Mouse (Mus musculus): ENCODE measurements around the gene Col5a3.

GRCm38 (mm10) chr9:20748540-20748939 is 66.3 kb downstream of the Col5a3 start:
- no peak for TF ChIP-seq POLR2A (IDR thresholded peaks at IDR 0.05; ENCODE audit: insufficient read length, low read depth)
- no peak for TF ChIP-seq POLR2AphosphoS2 (IDR thresholded peaks at IDR 0.05; ENCODE audit: insufficient read length, low read depth)
- TF ChIP-seq MYOD1 (IDR thresholded peaks at IDR 0.05; ENCODE audit: control insufficient read depth in 1 of 3, insufficient read length in 2 of 3, low read depth in 2 of 3): no peak
- TF ChIP-seq MYOG (IDR thresholded peaks at IDR 0.05; ENCODE audit: control insufficient read depth in 1 of 3, insufficient read depth in 1 of 3, insufficient read length in 2 of 3, low read depth in 2 of 3): no peak

Data from myocyte (in vitro differentiated cells).